Mouse (Mus musculus): Measurements from ENCODE around the gene Olfr656. TPM values are rescaled to one million over a fixed set of nuclear protein-coding genes. Genes with fewer than 3 reads are reported as not detected.

Olfr656 gene
- polyA plus RNA-seq, 1 experiment from 2014 or later = not detected

Other genes starting within 250 kb of the Olfr656 start
- gene Trim30b, start 244.1 kb upstream of the Olfr656 start, polyA plus RNA-seq (2016; fragmentation: Nextera tagmentation; extraction: Ambion mirVana) = not detected in 2 replicates
- gene Trim30c, start 213.1 kb upstream of the Olfr656 start, polyA plus RNA-seq (2016; fragmentation: Nextera tagmentation; extraction: Ambion mirVana) = 0.22 TPM in 1 of 2 replicates, not detected in the other
- gene Trim30a, start 148.8 kb upstream of the Olfr656 start, polyA plus RNA-seq (2016; fragmentation: Nextera tagmentation; extraction: Ambion mirVana) = 0.45 and 0.52 TPM in 2 replicates
- not detected in 2 replicates for gene Trim30d, start 106.1 kb upstream of the Olfr656 start, polyA plus RNA-seq (2016; fragmentation: Nextera tagmentation; extraction: Ambion mirVana)
- gene Olfr651, start 63.8 kb upstream of the Olfr656 start, polyA plus RNA-seq (2016; fragmentation: Nextera tagmentation; extraction: Ambion mirVana) = not detected in 2 replicates
- 0.03 TPM in 1 of 2 replicates, not detected in the other for gene Olfr652, start 53.1 kb upstream of the Olfr656 start, polyA plus RNA-seq (2016; fragmentation: Nextera tagmentation; extraction: Ambion mirVana)
- gene Olfr653, start 36.6 kb upstream of the Olfr656 start, polyA plus RNA-seq (2016; fragmentation: Nextera tagmentation; extraction: Ambion mirVana) = not detected in 2 replicates
- gene Olfr654, start 26.9 kb upstream of the Olfr656 start, polyA plus RNA-seq (2016; fragmentation: Nextera tagmentation; extraction: Ambion mirVana) = not detected in 2 replicates
- not detected in 2 replicates for gene Olfr655, start 12.2 kb upstream of the Olfr656 start, polyA plus RNA-seq (2016; fragmentation: Nextera tagmentation; extraction: Ambion mirVana)
- gene Olfr657, start 10.8 kb downstream of the Olfr656 start, polyA plus RNA-seq (2016; fragmentation: Nextera tagmentation; extraction: Ambion mirVana) = not detected in 2 replicates
- gene Olfr658, start 33.4 kb downstream of the Olfr656 start, polyA plus RNA-seq (2016; fragmentation: Nextera tagmentation; extraction: Ambion mirVana) = not detected in 2 replicates
- not detected in 2 replicates for gene Olfr659, start 52.8 kb downstream of the Olfr656 start, polyA plus RNA-seq (2016; fragmentation: Nextera tagmentation; extraction: Ambion mirVana)
- gene Olfr661, start 72.5 kb downstream of the Olfr656 start, polyA plus RNA-seq (2016; fragmentation: Nextera tagmentation; extraction: Ambion mirVana) = not detected in 2 replicates
- gene Usp17le, start 163.5 kb downstream of the Olfr656 start, polyA plus RNA-seq (2016; fragmentation: Nextera tagmentation; extraction: Ambion mirVana) = not detected in 2 replicates
- not detected in 2 replicates for gene Usp17lb, start 228.6 kb downstream of the Olfr656 start, polyA plus RNA-seq (2016; fragmentation: Nextera tagmentation; extraction: Ambion mirVana)
- gene Usp17la, start 243.1 kb downstream of the Olfr656 start, polyA plus RNA-seq (2016; fragmentation: Nextera tagmentation; extraction: Ambion mirVana) = not detected in 2 replicates